Mouse (Mus musculus): ENCODE data around the gene Prr15l. TPM values are rescaled to one million over a fixed set of nuclear protein-coding genes. Genes with fewer than 3 reads are reported as not detected.

Prr15l gene
- polyA plus RNA-seq, 1 experiment, result 2.2 TPM

GRCm38 (mm10) chr11:96937549-96938425 is 9.9 kb downstream of the Prr15l start:
- TF ChIP-seq POLR2A (IDR thresholded peaks at IDR 0.05; ENCODE audit: low read depth, low read length), result no peak
- TF ChIP-seq CTCF (IDR thresholded peaks at IDR 0.05; ENCODE audit: extremely low read depth, insufficient read depth, insufficient read length, insufficient replicate concordance), result peak; percentile 32; the same call in 1 of the 2 replicates
- no peaks in the 10 kb centered on the region for H3K4me1 ChIP-seq (ENCODE audit: control insufficient read depth, insufficient read depth, insufficient read length)
- no peaks in the 10 kb centered on the region for H3K27me3 ChIP-seq (ENCODE audit: control insufficient read depth, insufficient read depth, low read length)
- DNase-seq (ENCODE audit: low read depth in 1 of 2, low spot score in 2 of 2), result peak in 1 of 2 experiments; percentile 25
- 66% methylated on average over 10 of the region's 10 CpGs for WGBS
- H3K36me3 ChIP-seq (ENCODE audit: control insufficient read depth, insufficient read depth, low read length), result peaks cover 2% of the 10 kb centered on the region; the same call in 1 of the 2 replicates
- no peak overlapping the region for H3K27ac ChIP-seq (ENCODE audit: insufficient read depth, low read length)
- no peak overlapping the region for H3K4me3 ChIP-seq (ENCODE audit: extremely low read depth, insufficient read depth, insufficient read length)

GRCm38 (mm10) chr11:96938426-96938800 is 10.5 kb downstream of the Prr15l start:
- H3K27me3 ChIP-seq (ENCODE audit: control insufficient read depth, insufficient read depth, low read length), result no peaks in the 10 kb centered on the region
- peaks cover 2% of the 10 kb centered on the region; the same call in 1 of the 2 replicates for H3K36me3 ChIP-seq (ENCODE audit: control insufficient read depth, insufficient read depth, low read length)
- 78% methylated on average over 6 of the region's 6 CpGs for WGBS
- H3K27ac ChIP-seq (ENCODE audit: insufficient read depth, low read length), result no peak overlapping the region
- H3K4me1 ChIP-seq (ENCODE audit: control insufficient read depth, insufficient read depth, insufficient read length), result no peaks in the 10 kb centered on the region; the same call in 1 of the 2 replicates
- TF ChIP-seq CTCF (IDR thresholded peaks at IDR 0.05; ENCODE audit: extremely low read depth, insufficient read depth, insufficient read length, insufficient replicate concordance) (no peak), POLR2A (IDR thresholded peaks at IDR 0.05; ENCODE audit: low read depth, low read length) (no peak)
- no peak for DNase-seq (ENCODE audit: low read depth in 1 of 2, low spot score in 2 of 2)
- no peak overlapping the region for H3K4me3 ChIP-seq (ENCODE audit: extremely low read depth, insufficient read depth, insufficient read length)

- Histone ChIP-seq H3K27me3 (ENCODE audit: control insufficient read depth, insufficient read depth, low read length) (no peaks in the 10 kb centered on the region), H3K36me3 (ENCODE audit: control insufficient read depth, insufficient read depth, low read length) (peaks cover 2% of the 10 kb centered on the region; the same call in 1 of the 2 replicates), H3K27ac (ENCODE audit: insufficient read depth, low read length) (no peak overlapping the region), H3K4me1 (ENCODE audit: control insufficient read depth, insufficient read depth, insufficient read length) (peaks cover 7% of the 10 kb centered on the region; the same call in 1 of the 2 replicates), H3K4me3 (ENCODE audit: extremely low read depth, insufficient read depth, insufficient read length) (no peak overlapping the region)
- 77% methylated on average over 16 of the region's 16 CpGs for WGBS
- no peak for TF ChIP-seq POLR2A (IDR thresholded peaks at IDR 0.05; ENCODE audit: low read depth, low read length)
- no peak for TF ChIP-seq CTCF (IDR thresholded peaks at IDR 0.05; ENCODE audit: extremely low read depth, insufficient read depth, insufficient read length, insufficient replicate concordance)
- DNase-seq (ENCODE audit: low read depth in 1 of 2, low spot score in 2 of 2), result no peak
Measured at GRCm38 (mm10) chr11:96940578-96941465, 12.9 kb downstream of the Prr15l start.

- TF ChIP-seq CTCF (IDR thresholded peaks at IDR 0.05; ENCODE audit: extremely low read depth, insufficient read depth, insufficient read length, insufficient replicate concordance), result no peak
- TF ChIP-seq POLR2A (IDR thresholded peaks at IDR 0.05; ENCODE audit: low read depth, low read length), result no peak
- Histone ChIP-seq H3K36me3 (ENCODE audit: control insufficient read depth, insufficient read depth, low read length) (peaks cover 2% of the 10 kb centered on the region; the same call in 1 of the 2 replicates), H3K4me1 (ENCODE audit: control insufficient read depth, insufficient read depth, insufficient read length) (peaks cover 7% of the 10 kb centered on the region; the same call in 1 of the 2 replicates), H3K27me3 (ENCODE audit: control insufficient read depth, insufficient read depth, low read length) (no peaks in the 10 kb centered on the region), H3K4me3 (ENCODE audit: extremely low read depth, insufficient read depth, insufficient read length) (no peak overlapping the region), H3K27ac (ENCODE audit: insufficient read depth, low read length) (no peak overlapping the region)
- DNase-seq (ENCODE audit: low read depth in 1 of 2, low spot score in 2 of 2), result no peak
- WGBS, result 89% methylated on average over 6 of the region's 6 CpGs
Measured at GRCm38 (mm10) chr11:96941989-96942590, 14.2 kb downstream of the Prr15l start.

GRCm38 (mm10) chr11:96943746-96944304 is 15.9 kb downstream of the Prr15l start, which contains the start of gene Pnpo:
TSS of gene Pnpo (minus strand) at chr11:96943986.
- peak within 1 kb of the TSS; percentile 45 for H3K27ac ChIP-seq (ENCODE audit: insufficient read depth, low read length)
- under 1% methylated on average over 29 of the region's 29 CpGs for WGBS
- TF ChIP-seq CTCF (IDR thresholded peaks at IDR 0.05; ENCODE audit: extremely low read depth, insufficient read depth, insufficient read length, insufficient replicate concordance) (no peak), POLR2A (IDR thresholded peaks at IDR 0.05; ENCODE audit: low read depth, low read length) (peak; percentile 4)
- H3K27me3 ChIP-seq (ENCODE audit: control insufficient read depth, insufficient read depth, low read length), result no peaks in the 10 kb centered on the region
- H3K36me3 ChIP-seq (ENCODE audit: control insufficient read depth, insufficient read depth, low read length), result peaks cover 2% of the 10 kb centered on the region; the same call in 1 of the 2 replicates
- DNase-seq (ENCODE audit: low read depth in 1 of 2, low spot score in 2 of 2), result peak; percentile 91
- peak within 1 kb of the TSS; percentile 62 for H3K4me3 ChIP-seq (ENCODE audit: extremely low read depth, insufficient read depth, insufficient read length)
- H3K4me1 ChIP-seq (ENCODE audit: control insufficient read depth, insufficient read depth, insufficient read length), result peaks cover 7% of the 10 kb centered on the region; the same call in 1 of the 2 replicates

Data from spleen, adult 2 months (tissue).